Mouse (Mus musculus) hematopoietic stem cell, adult 5-6 weeks (primary cell): ENCODE data around the gene Ubash3a. TPM values are rescaled to one million over a fixed set of nuclear protein-coding genes. Genes with fewer than 3 reads are reported as not detected.

Experiments used
- ATAC-seq, 2 experiments: fragments of 125-278 bp in 1 of 2; replicated peaks in 1 of 2; 2 replicates each; pipeline ENCODE4 v1.8.0; 2016 to 2017; ENCODE audit warnings: inconsistent platforms in 2 of 2, mild to moderate bottlenecking in 2 of 2, moderate number of reproducible peaks in 2 of 2, low read depth in 1 of 2, moderate TSS enrichment in 1 of 2; ENCODE audit not compliant: low FRiP score in 2 of 2, poor library complexity in 2 of 2, severe bottlenecking in 2 of 2, insufficient read depth in 1 of 2, low TSS enrichment in 1 of 2
- total RNA-seq: library from RNA; stranded (forward); fragments of 172-1452, 232-1000 nt; gene quantifications from 2 replicates; pipeline ENCODE4 v1.2.3, GENCODE M21; 2017

Ubash3a gene
- total RNA-seq, 1 experiment from 2014 or later, result 39.6 TPM

DNA sequence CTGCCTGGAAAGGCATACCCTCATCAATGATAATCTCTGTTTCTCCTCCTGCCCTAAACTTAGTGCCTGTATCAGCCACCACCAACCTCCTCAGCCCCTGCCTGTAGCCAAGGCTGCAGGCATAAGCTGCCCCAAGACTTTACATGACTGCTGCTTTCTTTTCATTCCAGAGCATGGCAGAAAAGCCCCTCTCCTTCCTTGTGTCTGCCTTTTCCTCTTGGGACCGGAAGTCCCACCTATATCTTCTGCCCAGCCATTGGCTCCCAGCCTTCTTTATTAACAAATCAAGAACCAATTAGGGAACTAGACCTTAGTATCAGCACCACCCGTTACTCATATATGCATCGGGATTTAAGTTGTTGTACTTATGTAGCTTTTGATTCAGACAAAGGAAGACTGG is 79.5 kb downstream of the Ubash3a start:
- no peak for ATAC-seq

DNA sequence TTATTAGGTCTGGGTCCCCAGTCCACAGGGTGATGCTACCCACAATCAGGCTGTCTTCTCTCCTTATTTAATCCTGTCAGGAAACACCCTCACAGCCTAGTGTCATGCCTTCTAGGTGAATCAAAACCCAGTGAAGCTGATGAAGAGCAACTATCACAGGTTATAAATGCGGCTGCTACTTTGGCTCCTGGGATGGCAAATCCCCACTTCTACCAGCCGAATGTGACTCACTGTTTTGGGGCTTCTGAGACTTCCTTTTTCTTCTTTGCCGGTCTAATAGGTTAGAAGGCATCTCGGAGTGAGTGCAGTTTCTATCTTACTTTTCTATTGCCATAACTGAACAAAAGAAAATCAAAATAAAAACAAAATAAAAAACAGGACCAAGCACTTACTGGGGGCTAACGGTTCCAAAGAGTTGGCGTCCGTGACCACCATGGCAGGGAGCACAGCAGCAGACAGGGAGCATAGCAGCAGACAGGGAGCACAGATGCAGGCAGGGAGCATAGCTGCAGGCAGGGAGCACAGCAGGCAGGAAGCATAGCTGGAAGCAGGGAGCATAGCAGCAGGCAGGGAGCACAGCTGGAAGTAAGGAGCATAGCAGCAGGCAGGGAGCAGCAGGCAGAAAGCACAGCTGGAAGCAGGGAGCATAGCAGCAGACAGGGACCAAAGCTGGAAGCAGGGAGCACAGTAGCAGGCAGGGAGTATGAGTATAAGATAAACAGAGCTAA is 81.5 kb downstream of the Ubash3a start:
- ATAC-seq, result peak in 1 of 2 experiments; percentile 54; a peak in 2 of 4 replicates

DNA sequence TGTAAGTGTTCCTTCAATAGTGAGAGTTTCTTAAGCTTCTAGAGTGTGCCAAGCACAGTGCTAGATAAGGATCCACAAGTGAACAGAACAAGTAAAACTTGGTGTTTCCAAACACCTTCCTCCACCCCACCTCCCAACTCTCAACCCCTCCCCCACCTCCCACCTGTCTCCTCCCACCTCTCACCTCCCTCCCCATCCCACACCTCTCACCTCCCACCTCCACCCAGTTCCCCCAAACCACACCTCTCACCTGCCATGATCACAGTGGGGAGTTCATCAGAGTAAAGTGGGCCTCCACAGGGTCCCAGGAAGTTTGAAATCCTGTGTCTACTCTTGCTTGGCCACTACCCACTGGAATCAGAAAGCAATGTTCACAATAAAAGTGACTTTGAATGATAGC is 82.6 kb downstream of the Ubash3a start:
- no peak for ATAC-seq

DNA sequence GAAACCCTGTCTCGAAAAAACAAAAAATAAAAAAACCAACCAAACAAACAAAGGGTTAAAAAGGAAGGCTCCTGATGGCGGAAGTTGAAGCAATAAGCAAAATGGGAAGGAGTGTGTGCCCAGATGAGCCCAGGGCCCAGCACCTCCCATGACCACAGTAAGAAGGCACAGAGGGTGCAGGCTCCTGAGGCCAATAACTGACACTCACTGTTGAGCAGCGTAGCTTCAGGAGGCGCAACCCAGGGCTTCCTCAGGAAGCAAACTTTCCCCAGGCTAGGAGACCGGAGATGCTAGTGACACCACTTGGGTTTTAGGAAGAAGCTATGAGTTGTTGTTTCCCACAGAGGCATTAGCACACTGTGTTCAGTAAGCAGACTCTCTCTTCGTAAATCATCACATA is 83.2 kb downstream of the Ubash3a start:
- peak; percentile 58 to 68 for ATAC-seq

DNA sequence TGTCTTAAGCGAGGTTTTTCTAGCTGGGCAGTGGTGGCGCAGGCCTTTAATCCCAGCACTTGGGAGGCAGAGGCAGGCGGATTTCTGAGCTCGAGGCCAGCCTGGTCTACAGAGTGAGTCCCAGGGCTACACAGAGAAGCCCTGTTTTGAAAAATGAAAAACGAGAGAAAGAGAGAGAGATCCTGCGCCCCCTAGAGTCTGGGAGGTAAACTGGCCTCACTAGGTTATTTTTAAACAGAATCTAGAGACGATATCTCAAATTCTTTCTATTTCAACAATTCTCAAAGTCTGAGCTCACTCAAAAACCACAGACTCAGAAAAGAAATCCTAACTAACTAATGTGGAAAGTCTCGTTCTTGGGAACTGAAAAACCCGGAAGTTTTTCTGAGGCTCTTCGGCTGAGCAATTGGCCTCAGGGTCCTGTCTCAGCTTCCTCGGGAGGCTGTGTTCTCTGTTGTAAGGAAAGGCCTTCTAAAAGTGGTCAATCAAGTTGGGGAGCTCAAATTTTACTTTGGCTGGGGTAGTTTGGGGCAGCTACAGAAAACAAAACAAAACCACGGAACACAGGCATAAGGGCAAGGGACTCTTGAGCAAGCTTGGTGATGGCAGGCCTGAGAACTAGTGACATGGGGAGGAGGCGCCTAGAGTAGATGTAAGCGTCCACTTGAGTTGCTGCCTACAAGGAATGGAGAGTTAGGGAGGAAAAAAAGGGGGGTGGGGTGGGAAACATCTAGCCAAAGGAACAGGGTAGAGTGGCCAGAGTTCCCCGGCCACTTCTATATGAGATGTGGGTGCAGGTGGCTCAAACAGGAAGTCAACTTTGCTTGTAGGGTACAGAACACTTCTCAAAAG is 86.9 kb downstream of the Ubash3a start:
- no peak for ATAC-seq

DNA sequence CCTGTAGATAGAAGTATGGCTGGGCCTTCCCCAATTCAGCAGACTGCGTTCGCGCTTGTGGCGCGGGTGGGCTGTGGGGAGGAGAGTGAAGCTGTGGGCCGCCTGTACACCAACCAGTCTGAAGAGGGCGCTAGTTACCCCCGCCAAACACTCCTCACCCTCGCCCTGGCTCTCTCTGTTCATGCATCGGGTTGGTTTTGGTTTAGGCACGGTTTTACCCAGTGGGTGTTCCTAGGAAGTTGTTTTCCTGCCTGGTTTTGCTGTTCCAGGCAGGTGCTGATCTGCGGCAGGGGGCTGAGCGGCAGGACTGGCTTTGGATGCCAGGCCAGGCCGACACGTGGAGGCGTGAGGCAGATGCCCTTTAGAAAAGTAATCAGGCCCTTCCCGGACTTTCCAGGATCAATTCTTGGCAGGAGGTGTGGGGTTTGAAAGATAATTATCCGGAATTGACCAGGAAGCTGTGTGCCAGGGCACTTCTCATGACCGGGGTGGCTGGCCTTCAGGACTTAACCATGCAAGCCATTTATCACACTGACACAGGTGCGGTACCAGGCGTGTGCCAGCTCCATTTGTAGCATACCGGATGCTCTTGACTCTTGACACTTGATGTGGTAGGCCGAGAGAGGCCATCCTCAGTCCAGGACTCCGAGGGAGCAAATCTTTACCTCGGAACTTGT is 87.7 kb downstream of the Ubash3a start:
- peak; percentile 70 to 82 for ATAC-seq

DNA sequence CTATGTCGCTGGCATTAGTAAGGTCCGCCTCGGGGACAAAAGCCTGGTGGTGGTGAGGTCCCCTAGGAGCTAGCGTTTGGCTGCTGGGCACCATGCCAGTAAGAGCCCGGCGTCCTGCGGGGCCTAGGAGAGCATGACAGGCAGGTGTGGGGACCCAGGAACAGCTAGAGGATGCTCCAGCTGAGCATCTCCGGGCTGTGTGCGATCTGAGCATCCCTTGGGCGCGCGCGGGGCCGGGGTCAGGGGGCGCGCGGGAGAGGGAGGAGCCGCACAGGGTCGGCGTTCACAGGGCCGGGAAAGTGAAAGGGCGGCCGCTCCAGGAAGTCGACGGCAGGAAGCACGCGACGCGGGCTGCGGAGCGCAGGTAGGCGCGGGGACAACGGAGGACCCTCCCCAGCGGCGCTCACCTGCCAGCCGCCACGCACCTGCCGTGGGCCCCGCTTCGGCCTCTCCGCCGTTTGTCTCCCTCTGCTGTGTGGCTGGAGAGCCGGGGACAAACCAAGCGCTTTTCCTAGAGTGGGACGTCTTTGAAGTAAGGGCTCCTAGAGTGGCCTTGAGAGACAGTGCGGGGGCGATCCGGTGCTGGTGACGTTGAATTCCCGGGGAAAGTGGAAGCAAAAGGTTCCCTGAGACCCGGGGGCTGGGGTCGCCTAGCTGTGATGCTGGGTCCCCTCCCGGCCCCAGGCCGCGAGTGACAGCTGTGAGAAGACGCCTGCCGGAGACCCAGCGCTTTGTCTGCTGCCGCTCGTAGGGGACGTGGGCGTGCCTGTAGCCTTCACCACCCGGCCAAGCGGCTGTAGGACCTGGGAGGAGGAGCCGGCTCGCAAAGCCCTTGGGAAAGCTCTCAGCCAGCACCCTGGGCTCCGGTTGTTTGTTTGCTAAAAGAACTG is 88.5 kb downstream of the Ubash3a start:
- peak; percentile 70 to 71 for ATAC-seq

Other genes with a start within 250 kb of the Ubash3a start
- gene Abcg1, start 150.2 kb upstream of the Ubash3a start, total RNA-seq, result 42.2 and 49.4 TPM in 2 replicates
- gene Tff3, start 78.2 kb upstream of the Ubash3a start, total RNA-seq, result not detected in 2 replicates
- gene Tff2, start 63.6 kb upstream of the Ubash3a start, total RNA-seq, result not detected in 2 replicates
- gene Tff1, start 42.6 kb upstream of the Ubash3a start, total RNA-seq, result not detected in 2 replicates
- gene Tmprss3, start 8.9 kb upstream of the Ubash3a start, total RNA-seq, result 6.0 and 6.4 TPM in 2 replicates
- gene Rsph1, start 69.5 kb downstream of the Ubash3a start, total RNA-seq, result 0.69 and 2.9 TPM in 2 replicates
- gene Slc37a1, start 78.9 kb downstream of the Ubash3a start, total RNA-seq, result 12.0 and 44.0 TPM in 2 replicates
- 0.38 and 2.6 TPM in 2 replicates for gene Pde9a, start 178.3 kb downstream of the Ubash3a start, total RNA-seq